Mouse (Mus musculus) C2C12 (cell line): ENCODE measurements around the gene Dock1. TPM values are rescaled to one million over a fixed set of nuclear protein-coding genes. Genes with fewer than 3 reads are reported as not detected.

ENCODE experiments used
- H3K27me3 ChIP-seq: one replicate; pipeline ENCODE4 v1.6.1; 2011; ENCODE audit not compliant: control insufficient read depth, insufficient read depth, insufficient read length
- H3K36me3 ChIP-seq: one replicate; pipeline ENCODE4 v1.6.1; 2011; ENCODE audit not compliant: control insufficient read depth, insufficient read depth
- H3K4me3 ChIP-seq: one replicate; pipeline ENCODE4 v1.5.1; 2011; ENCODE audit warnings: mild to moderate bottlenecking, control low read depth; ENCODE audit not compliant: poor library complexity, insufficient read depth, severe bottlenecking
- H3K79me2 ChIP-seq: one replicate; pipeline ENCODE4 v1.6.1; 2011; ENCODE audit not compliant: control insufficient read depth, insufficient read depth
- H3K79me3 ChIP-seq: one replicate; pipeline ENCODE4 v1.6.1; 2011; ENCODE audit warnings: low read depth, control low read depth
- H3ac ChIP-seq: one replicate; pipeline ENCODE3; 2011; ENCODE audit warnings: low read depth; ENCODE audit not compliant: control insufficient read depth, insufficient read length
- CEBPB ChIP-seq: IDR thresholded peaks from one replicate; pipeline ENCODE4 v1.6.1; 2011; ENCODE audit warnings: low read depth, mild to moderate bottlenecking, control low read depth, moderate library complexity
- CTCF ChIP-seq: IDR thresholded peaks from one replicate; pipeline ENCODE4 v1.5.1; 2011; ENCODE audit not compliant: control insufficient read depth, insufficient read depth, insufficient read length
- FOSL1 ChIP-seq: IDR thresholded peaks from one replicate; pipeline ENCODE4 v1.8.0; 2011; ENCODE audit warnings: mild to moderate bottlenecking, low read length; ENCODE audit not compliant: poor library complexity, insufficient read depth, severe bottlenecking
- MAX ChIP-seq: IDR thresholded peaks from one replicate; pipeline ENCODE4 v1.6.1; 2011; ENCODE audit warnings: mild to moderate bottlenecking, control low read depth
- MYOD1 ChIP-seq: IDR thresholded peaks from one replicate; pipeline ENCODE4 v1.6.1; 2011; ENCODE audit warnings: low read depth; ENCODE audit not compliant: control insufficient read depth, insufficient read length
- MYOG ChIP-seq: IDR thresholded peaks from one replicate; pipeline ENCODE4 v1.6.1; 2011; ENCODE audit not compliant: control insufficient read depth, insufficient read length; ENCODE audit errors: extremely low read depth
- USF1 ChIP-seq: IDR thresholded peaks from one replicate; pipeline ENCODE4 v1.6.1; 2011; ENCODE audit warnings: low read depth, mild to moderate bottlenecking, control low read depth, moderate library complexity
- polyA plus RNA-seq: library from polyadenylated mRNA; unstranded; fragments of >200 nt; fragmentation: generic; extraction: Trizol; gene quantifications from one replicate; pipeline ENCODE4 v1.2.1, GENCODE M21; 2012; ENCODE audit warnings: missing spikeins

The Dock1 gene
- polyA plus RNA-seq, 1 experiment: 12.1 TPM

DNA sequence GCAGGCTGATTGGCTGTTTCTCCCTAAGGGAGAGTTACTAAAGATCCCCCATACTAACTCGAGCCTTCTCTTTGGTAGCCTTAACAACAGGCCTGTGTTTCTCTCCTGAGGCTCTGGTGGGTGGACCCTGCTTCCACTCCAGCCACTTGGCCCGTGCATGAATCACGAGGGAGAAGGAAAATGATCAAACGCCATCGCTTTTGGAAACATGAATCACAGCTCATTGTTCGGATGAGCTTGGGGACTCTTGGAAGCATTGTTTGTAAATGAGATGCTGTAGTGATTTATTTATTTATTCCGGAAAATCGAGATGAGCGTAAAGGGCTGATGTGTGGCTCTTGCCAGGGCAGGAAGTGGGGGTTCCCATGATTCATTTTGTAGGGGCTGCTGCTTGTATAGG lies 3.5 kb downstream of the Dock1 start:
- TF ChIP-seq CEBPB (no peak), CTCF (no peak), USF1 (no peak), FOSL1 (no peak), MAX (no peak), MYOG (no peak)
- H3K27me3 ChIP-seq: no peaks in the 10 kb centered on the region
- peaks cover 81% of the 10 kb centered on the region for H3K79me2 ChIP-seq
- no peak overlapping the region for H3K4me3 ChIP-seq
- H3ac ChIP-seq: no peak overlapping the region
- peaks cover 30% of the 10 kb centered on the region for H3K79me3 ChIP-seq
- H3K36me3 ChIP-seq: no peaks in the 10 kb centered on the region

DNA sequence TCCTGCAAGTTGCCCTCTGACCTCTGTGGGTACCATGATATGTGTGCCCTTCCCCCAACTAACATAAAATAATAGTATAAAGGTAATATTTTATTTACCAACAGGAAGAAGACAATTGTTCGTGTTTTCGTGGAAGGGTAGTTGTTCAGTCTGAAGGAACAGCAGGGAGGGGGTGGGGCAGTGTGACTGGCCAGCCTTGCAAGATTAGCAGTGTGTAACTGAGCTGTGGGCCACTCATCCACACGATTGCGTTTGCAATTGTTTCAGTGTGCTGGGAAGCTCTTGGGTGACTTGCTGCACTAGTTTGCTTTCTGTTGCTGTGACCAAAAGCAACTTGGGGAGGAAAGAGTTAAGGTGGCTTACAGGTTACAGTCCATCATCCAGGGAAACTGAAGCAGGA lies 7.4 kb downstream of the Dock1 start:
- no peak for TF ChIP-seq CTCF
- no peak for TF ChIP-seq MYOG
- no peak for TF ChIP-seq MYOD1
- no peak for TF ChIP-seq FOSL1
- TF ChIP-seq CEBPB: no peak
- TF ChIP-seq MAX: no peak
- TF ChIP-seq USF1: no peak
- Histone ChIP-seq H3K79me3 (peaks cover 29% of the 10 kb centered on the region), H3K27me3 (no peaks in the 10 kb centered on the region), H3K79me2 (peaks cover 88% of the 10 kb centered on the region), H3ac (no peak overlapping the region), H3K36me3 (no peaks in the 10 kb centered on the region), H3K4me3 (no peak overlapping the region)

DNA sequence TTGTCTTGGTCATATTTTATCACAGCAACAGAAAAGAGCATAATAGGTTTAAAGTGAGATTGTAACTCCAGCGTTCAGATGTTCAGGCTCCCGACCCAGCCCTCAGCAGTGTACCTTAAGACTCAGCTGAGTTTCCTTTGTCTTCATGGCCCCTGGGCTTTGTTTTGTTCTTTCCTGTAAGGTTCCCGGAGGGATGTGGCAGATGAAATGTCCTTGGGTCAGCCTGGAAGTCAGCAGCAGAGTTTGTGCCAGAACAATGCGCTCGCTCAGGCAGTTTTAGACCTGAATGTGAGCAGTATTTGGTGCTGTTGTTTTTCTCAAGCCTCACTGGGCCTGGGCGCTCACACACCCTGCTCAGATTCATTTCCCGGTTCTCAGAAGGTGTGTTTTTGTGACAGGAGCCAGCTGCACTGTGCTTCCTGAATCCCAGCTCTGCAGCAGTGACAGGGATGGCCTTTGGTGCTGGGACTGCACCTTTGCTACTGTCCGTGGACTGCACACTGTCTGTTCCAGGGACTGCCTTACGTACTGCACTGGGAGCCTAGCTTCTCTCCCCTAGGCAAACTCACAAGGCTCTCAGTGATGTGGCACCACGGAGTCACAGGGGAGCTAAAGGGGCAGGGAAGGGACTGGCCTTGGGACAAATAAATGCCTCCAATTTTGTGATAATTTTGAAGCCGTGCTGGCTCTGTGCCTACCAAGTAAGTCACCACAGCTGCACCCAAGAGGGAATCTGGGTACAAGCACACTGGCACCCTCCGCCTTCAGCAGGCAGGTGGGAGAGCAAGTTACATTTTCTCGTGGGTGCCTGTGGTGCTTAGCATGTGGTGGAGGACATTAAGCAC lies 9.1 kb downstream of the Dock1 start:
- H3K4me3 ChIP-seq: no peak overlapping the region
- TF ChIP-seq CEBPB (no peak), MAX (no peak), MYOD1 (no peak), FOSL1 (no peak), CTCF (no peak), USF1 (no peak), MYOG (no peak)
- peaks cover 34% of the 10 kb centered on the region for H3K79me3 ChIP-seq
- H3K36me3 ChIP-seq: no peaks in the 10 kb centered on the region
- H3ac ChIP-seq: no peak overlapping the region
- peaks cover 87% of the 10 kb centered on the region for H3K79me2 ChIP-seq
- H3K27me3 ChIP-seq: no peaks in the 10 kb centered on the region

DNA sequence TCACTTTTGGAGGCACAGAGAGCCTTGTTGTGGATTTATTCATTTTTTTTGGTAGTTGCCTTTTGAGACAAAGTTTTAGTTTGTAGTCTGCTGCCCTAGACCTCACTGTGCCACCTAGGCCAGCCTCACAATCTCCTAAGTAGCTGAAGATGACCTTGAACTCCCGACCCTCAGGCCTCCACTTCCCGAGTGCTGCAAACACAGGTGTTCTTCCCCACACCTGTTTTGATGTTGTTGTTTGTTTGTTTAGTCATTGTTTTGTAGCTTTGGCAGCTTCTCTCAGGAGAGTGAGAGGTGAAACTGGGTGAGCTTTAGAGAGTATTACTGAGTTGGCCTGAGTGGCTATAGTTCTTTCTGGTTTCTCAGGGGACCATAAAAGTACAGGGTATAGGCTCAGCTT lies 9.7 kb downstream of the Dock1 start:
- Histone ChIP-seq H3K27me3 (no peaks in the 10 kb centered on the region), H3K79me3 (peaks cover 28% of the 10 kb centered on the region), H3ac (no peak overlapping the region), H3K4me3 (no peak overlapping the region), H3K79me2 (peaks cover 87% of the 10 kb centered on the region), H3K36me3 (no peaks in the 10 kb centered on the region)
- TF ChIP-seq MYOD1 (no peak), FOSL1 (no peak), USF1 (no peak), MYOG (no peak), MAX (no peak), CTCF (no peak), CEBPB (no peak)

DNA sequence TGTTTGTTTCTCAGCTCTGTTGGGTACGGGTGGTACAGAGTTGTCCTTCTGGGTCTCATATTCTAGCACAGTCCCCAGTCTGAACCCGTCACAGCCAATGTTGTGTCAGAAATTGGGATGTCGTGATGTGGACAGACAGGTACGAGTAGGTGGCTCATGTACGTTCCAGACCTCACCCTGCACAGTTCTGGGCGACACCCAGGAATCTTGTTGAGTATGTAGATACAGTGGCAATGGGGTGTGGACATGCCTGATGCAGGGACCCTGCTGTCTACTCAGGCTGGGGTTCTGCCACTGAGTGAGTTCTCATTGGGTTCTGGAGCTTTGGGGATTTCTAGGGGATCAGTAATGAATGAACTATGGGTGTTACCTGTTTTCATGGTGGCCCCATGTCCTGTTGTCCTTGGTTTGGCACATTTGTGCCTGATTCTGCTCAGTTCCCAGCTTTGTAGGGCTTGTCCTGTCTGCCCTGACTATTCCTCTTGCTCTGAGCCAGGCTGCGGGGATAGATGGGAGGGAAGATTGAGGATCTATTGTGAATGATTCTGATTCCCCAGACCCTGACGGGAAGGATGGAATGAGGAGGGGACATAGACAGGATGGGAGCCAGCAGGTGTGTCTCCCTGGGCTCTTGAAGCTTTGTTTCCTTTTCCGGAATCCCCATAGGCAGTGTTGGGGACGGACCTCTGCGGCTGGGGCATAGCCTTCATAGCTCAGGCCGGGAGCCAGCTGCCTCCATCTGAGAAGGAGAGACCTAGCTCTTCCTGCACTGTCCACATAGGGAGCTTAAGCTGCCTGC lies 11.5 kb downstream of the Dock1 start:
- TF ChIP-seq MYOD1 (no peak), CTCF (no peak), MYOG (no peak), CEBPB (no peak), FOSL1 (no peak), USF1 (no peak), MAX (no peak)
- Histone ChIP-seq H3K36me3 (no peaks in the 10 kb centered on the region), H3ac (no peak overlapping the region), H3K27me3 (no peaks in the 10 kb centered on the region), H3K79me3 (peaks cover 24% of the 10 kb centered on the region), H3K4me3 (no peak overlapping the region), H3K79me2 (peaks cover 79% of the 10 kb centered on the region)
